Mouse (Mus musculus) lung, embryonic 16.5 days (tissue): Measurements from ENCODE around the gene Tbc1d22a. TPM values are rescaled to one million over a fixed set of nuclear protein-coding genes. Genes with fewer than 3 reads are reported as not detected.

Experiments used
- ATAC-seq: fragments of 200-750 bp; cut with Nextera tagmentation; 2 replicates; pipeline ENCODE4 v1.8.0; 2017; ENCODE audit warnings: low read depth, mild to moderate bottlenecking, moderate library complexity
- H3K27ac ChIP-seq: fragments of 300-500 bp; sonication (generic); 2 replicates; pipeline ENCODE4 v1.5.1; 2014; ENCODE audit warnings: mild to moderate bottlenecking, control low read depth, low read length
- H3K27me3 ChIP-seq: fragments of 300-500 bp; sonication (generic); 2 replicates; pipeline ENCODE4 v1.6.1; 2014; ENCODE audit warnings: low read depth, low read length, mixed read lengths; ENCODE audit not compliant: control insufficient read depth, insufficient read depth
- H3K36me3 ChIP-seq: fragments of 300-500 bp; sonication (generic); 2 replicates; pipeline ENCODE4 v1.6.1; 2014; ENCODE audit warnings: low read length; ENCODE audit not compliant: control insufficient read depth, insufficient read depth
- H3K4me1 ChIP-seq: fragments of 300-500 bp; sonication (generic); replicated peaks from 2 replicates; pipeline ENCODE4 v1.6.1; 2014; ENCODE audit warnings: low read length, mixed read lengths; ENCODE audit not compliant: control insufficient read depth, insufficient read depth
- H3K4me2 ChIP-seq: fragments of 300-500 bp; sonication (generic); 2 replicates; pipeline ENCODE4 v1.6.1; 2014; ENCODE audit warnings: low read depth, low read length, control low read depth
- H3K4me3 ChIP-seq: fragments of 300-500 bp; sonication (generic); 2 replicates; pipeline ENCODE4 v1.5.1; 2014; ENCODE audit warnings: mild to moderate bottlenecking, low read length, control low read depth
- H3K9ac ChIP-seq: fragments of 300-500 bp; sonication (generic); 2 replicates; pipeline ENCODE4 v1.6.1; 2014; ENCODE audit warnings: low read length, control low read depth
- H3K9me3 ChIP-seq: fragments of 300-500 bp; sonication (generic); 2 replicates; pipeline ENCODE4 v1.6.1; 2016; ENCODE audit warnings: low read length; ENCODE audit not compliant: control insufficient read depth
- WGBS: fragments of 180-500 bp; shearing (Covaris S2); extraction: QIAGEN DNeasy Blood & Tissue Kit; methylation state at CpG from one replicate; pipeline ENCODE4 v1.1.7; 2014; 5-methylcytosine and 5-hydroxymethylcytosine counted together
- polyA plus RNA-seq: library from polyadenylated mRNA; unstranded; fragments of >200 nt; fragmentation: Nextera tagmentation; extraction: Ambion mirVana; gene quantifications from 2 replicates; pipeline ENCODE4 v1.2.1, GENCODE M21; 2015

Gene Tbc1d22a
- polyA plus RNA-seq, 1 experiment from 2014 or later, result 13.6 TPM

DNA sequence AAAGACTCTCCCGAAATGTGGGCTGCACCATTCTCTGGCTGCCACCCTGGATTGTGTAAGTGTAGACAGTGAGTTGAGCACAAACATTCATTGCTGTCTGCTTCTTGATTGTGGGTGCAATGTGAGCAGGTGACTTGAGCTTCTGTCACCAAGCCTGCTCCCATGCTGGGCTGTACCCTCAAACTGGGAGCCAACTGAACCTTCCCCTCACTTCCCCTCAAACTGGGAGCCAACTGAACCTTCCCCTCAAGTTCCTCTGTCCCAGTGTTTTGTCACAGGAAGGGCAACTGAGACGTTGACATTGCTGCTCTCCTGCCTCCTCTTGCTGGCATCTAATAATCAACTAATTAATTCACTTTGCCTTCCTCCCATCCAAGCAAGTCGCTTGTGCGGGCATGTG is 52.7 kb downstream of the Tbc1d22a start:
- Histone ChIP-seq H3K4me1 (no peaks in the 10 kb centered on the region), H3K9ac (no peak overlapping the region), H3K27ac (no peak overlapping the region), H3K4me2 (no peak overlapping the region), H3K27me3 (no peaks in the 10 kb centered on the region), H3K4me3 (no peak overlapping the region), H3K9me3 (no peaks in the 10 kb centered on the region), H3K36me3 (no peaks in the 10 kb centered on the region)
- ATAC-seq, result no peak
- 78% methylated on average over 4 of the region's 4 CpGs for WGBS

GRCm38 (mm10) chr15:86268526-86268925 is 54.3 kb downstream of the Tbc1d22a start:
- no peak overlapping the region for H3K27ac ChIP-seq
- ATAC-seq, result no peak
- H3K4me2 ChIP-seq, result no peak overlapping the region
- H3K9ac ChIP-seq, result no peak overlapping the region
- no peaks in the 10 kb centered on the region for H3K27me3 ChIP-seq
- 60% methylated on average over 1 of the region's 1 CpGs for WGBS
- H3K4me1 ChIP-seq, result no peaks in the 10 kb centered on the region
- no peak overlapping the region for H3K4me3 ChIP-seq
- H3K36me3 ChIP-seq, result no peaks in the 10 kb centered on the region
- H3K9me3 ChIP-seq, result no peaks in the 10 kb centered on the region

GRCm38 (mm10) chr15:86275754-86276153 is 61.5 kb downstream of the Tbc1d22a start:
- Histone ChIP-seq H3K9me3 (no peaks in the 10 kb centered on the region), H3K4me1 (peaks cover 16% of the 10 kb centered on the region), H3K4me2 (no peak overlapping the region), H3K27ac (no peak overlapping the region), H3K27me3 (no peaks in the 10 kb centered on the region), H3K4me3 (no peak overlapping the region), H3K9ac (no peak overlapping the region), H3K36me3 (no peaks in the 10 kb centered on the region)
- no peak for ATAC-seq
- WGBS, result 80% methylated on average over 7 of the region's 7 CpGs

DNA sequence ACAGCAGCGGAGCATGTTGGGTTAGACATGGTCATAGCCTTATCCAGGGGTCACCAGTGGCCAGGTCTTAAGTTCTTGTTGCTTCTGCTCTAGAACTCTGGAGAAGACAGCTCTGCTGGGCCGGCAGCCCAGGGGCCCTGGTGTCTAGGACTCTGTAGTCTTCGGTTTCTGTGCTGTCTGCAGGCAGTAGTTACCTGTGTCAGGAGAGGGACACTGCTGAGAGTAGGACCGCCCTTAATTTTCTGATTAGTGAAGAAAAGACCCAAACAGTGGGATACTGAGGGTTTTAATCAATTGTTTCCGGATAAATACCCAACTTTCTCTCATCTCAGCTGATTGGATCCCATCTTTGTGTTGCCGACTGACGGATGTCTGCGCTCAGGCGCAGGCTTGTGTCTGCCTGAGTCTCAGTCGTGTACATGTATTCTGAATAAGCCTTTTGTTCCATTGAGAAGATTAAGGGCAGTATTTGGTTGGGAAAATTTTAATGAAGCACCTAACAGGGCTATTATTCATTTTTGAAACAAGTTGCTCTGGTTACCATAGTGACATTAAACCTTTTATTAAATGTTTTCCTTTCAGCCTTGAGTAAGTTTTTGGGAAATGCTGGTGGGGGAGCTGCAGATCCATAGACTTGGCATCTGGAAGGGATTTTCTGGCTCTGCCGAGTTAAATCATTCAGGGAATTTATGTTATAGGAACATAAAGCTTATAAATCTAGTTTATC is 62.4 kb downstream of the Tbc1d22a start:
- no peaks in the 10 kb centered on the region for H3K9me3 ChIP-seq
- H3K36me3 ChIP-seq, result no peaks in the 10 kb centered on the region
- peaks cover 16% of the 10 kb centered on the region for H3K4me1 ChIP-seq
- no peak for ATAC-seq
- H3K27ac ChIP-seq, result no peak overlapping the region
- no peaks in the 10 kb centered on the region for H3K27me3 ChIP-seq
- no peak overlapping the region for H3K9ac ChIP-seq
- no peak overlapping the region for H3K4me2 ChIP-seq
- no peak overlapping the region for H3K4me3 ChIP-seq
- WGBS, result 81% methylated on average over 11 of the region's 11 CpGs

GRCm38 (mm10) chr15:86277428-86277827 is 63.2 kb downstream of the Tbc1d22a start:
- no peaks in the 10 kb centered on the region for H3K36me3 ChIP-seq
- no peaks in the 10 kb centered on the region for H3K27me3 ChIP-seq
- no peak overlapping the region for H3K4me2 ChIP-seq
- no peaks in the 10 kb centered on the region for H3K9me3 ChIP-seq
- ATAC-seq, result peak; percentile 51
- no peak overlapping the region for H3K4me3 ChIP-seq
- WGBS, result 57% methylated on average over 15 of the region's 15 CpGs
- H3K4me1 ChIP-seq, result peaks cover 16% of the 10 kb centered on the region
- no peak overlapping the region for H3K9ac ChIP-seq
- no peak overlapping the region for H3K27ac ChIP-seq

DNA sequence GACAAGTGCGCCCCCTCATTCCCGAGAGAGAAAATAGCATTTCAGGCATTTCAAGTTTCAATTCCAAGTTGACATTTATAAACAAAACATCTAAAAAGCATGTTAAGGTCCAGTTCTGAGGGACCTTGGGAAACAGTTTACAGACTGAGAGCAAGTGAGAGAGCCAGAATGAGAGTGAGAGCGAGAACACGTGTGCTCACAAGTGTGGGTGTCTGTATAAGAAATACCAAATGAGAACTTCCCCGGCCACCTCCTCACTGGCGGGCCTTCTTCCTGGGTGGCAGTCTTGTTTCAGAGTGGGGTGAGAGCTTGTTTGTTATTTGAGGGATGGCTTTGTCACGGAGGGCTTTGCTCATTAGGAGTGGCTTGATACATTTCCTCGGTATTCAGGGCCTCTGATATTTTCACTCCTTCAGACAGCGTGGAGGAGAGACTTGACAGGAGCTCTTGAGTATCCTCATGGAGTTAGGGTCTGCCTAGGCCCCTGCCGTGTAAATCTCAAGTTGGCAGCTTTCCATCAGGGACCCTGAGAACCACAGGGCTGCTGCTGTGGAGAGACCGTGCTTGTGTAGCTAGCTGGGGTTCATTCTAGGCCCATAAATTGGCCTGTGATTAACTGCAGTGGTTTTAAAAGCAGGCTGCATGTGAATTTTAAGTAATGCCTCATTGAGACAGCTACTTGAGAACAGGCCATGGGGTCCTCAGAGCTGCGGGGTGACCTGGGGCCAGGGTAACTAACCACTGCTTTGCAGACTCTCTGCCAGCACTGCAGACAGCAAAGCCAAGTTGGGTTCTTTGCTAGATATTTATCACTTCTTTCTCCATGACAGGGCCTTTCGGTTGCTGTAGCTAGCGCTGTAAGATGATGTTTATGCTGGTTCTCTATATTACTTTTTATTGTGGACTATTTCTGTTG is 65.1 kb downstream of the Tbc1d22a start:
- 43% methylated on average over 14 of the region's 14 CpGs for WGBS

GRCm38 (mm10) chr15:86280137-86280536 is 65.9 kb downstream of the Tbc1d22a start:
- ATAC-seq, result peak; percentile 55; the same call in 1 of the 2 replicates

More for the DNA sequence above, 65.1 kb downstream of the Tbc1d22a start:
- no peaks in the 10 kb centered on the region for H3K36me3 ChIP-seq
- no peak overlapping the region for H3K4me3 ChIP-seq
- peaks cover 16% of the 10 kb centered on the region for H3K4me1 ChIP-seq
- 0 out of 2 replicates have a peak overlapping the region, but pooled peaks have one; percentile 12 for H3K9ac ChIP-seq
- ATAC-seq, result peak; percentile 51
- no peak overlapping the region for H3K27ac ChIP-seq
- no peak overlapping the region for H3K4me2 ChIP-seq
- no peaks in the 10 kb centered on the region for H3K9me3 ChIP-seq
- no peaks in the 10 kb centered on the region for H3K27me3 ChIP-seq

GRCm38 (mm10) chr15:86283238-86283637 is 69.0 kb downstream of the Tbc1d22a start:
- ATAC-seq, result no peak
- Histone ChIP-seq H3K4me1 (peaks cover 10% of the 10 kb centered on the region; the same call in 1 of the 2 replicates), H3K4me2 (no peak overlapping the region), H3K27ac (no peak overlapping the region), H3K9ac (no peak overlapping the region), H3K4me3 (no peak overlapping the region), H3K27me3 (no peaks in the 10 kb centered on the region), H3K36me3 (no peaks in the 10 kb centered on the region), H3K9me3 (no peaks in the 10 kb centered on the region)
- 96% methylated on average over 1 of the region's 1 CpGs for WGBS

More at GRCm38 (mm10) chr15:86280137-86280536, 65.9 kb downstream of the Tbc1d22a start:
- Histone ChIP-seq H3K4me1 (peaks cover 16% of the 10 kb centered on the region), H3K4me2 (no peak overlapping the region), H3K27me3 (no peaks in the 10 kb centered on the region), H3K36me3 (no peaks in the 10 kb centered on the region), H3K9ac (no peak overlapping the region), H3K4me3 (no peak overlapping the region), H3K9me3 (no peaks in the 10 kb centered on the region), H3K27ac (no peak overlapping the region)
- 45% methylated on average over 4 of the region's 4 CpGs for WGBS

DNA sequence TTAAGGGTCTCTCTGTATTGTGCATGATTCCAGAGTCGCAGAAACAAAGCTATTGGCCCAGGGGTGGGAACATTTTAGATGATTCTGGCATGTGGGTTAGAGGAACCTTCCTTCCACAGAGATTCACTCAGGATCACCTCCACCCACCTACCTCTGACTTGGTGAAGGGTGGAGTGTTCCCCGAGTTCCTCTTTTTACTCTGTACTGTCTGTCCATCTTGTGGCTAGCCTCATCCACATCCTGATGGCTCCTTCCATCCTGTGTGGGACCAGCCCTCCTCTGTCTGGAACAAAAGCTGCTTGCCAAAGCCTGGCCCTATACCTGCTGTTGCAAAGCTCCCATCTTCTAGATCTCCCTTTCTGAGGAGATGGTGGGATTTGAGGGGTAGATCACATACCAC is 71.0 kb downstream of the Tbc1d22a start:
- ATAC-seq, result no peak
- Histone ChIP-seq H3K4me1 (no peaks in the 10 kb centered on the region), H3K9me3 (no peaks in the 10 kb centered on the region), H3K27ac (no peak overlapping the region), H3K4me2 (no peak overlapping the region), H3K36me3 (no peaks in the 10 kb centered on the region), H3K4me3 (no peak overlapping the region), H3K9ac (no peak overlapping the region), H3K27me3 (no peaks in the 10 kb centered on the region)
- 76% methylated on average over 2 of the region's 2 CpGs for WGBS
